Mouse (Mus musculus): Measurements from ENCODE around the gene Igdcc3.

GRCm38 (mm10) chr9:65175234-65175938 is 34.4 kb downstream of the Igdcc3 start:
- TF ChIP-seq CTCF (IDR thresholded peaks at IDR 0.05; ENCODE audit: low read depth, low read length) (no peak), GATA1 (IDR thresholded peaks at IDR 0.05; ENCODE audit: borderline replicate concordance, low read length) (no peak), TAL1 (conservative IDR thresholded peaks at IDR 0.05; ENCODE audit: low read depth, low read length) (no peak), POLR2AphosphoS5 (IDR thresholded peaks at IDR 0.05; ENCODE audit: insufficient replicate concordance, low read depth, low read length) (no peak)
